Mouse (Mus musculus): ENCODE measurements around the gene 2310011J03Rik. TPM values are rescaled to one million over a fixed set of nuclear protein-coding genes. Genes with fewer than 3 reads are reported as not detected.
A peak's percentile ranks its signal among the peaks of the same experiment; 100 is the strongest.

2310011J03Rik gene
- total and polyA plus RNA-seq, 3 experiments: 65.7 to 81.5 TPM; not detected in 1

DNA sequence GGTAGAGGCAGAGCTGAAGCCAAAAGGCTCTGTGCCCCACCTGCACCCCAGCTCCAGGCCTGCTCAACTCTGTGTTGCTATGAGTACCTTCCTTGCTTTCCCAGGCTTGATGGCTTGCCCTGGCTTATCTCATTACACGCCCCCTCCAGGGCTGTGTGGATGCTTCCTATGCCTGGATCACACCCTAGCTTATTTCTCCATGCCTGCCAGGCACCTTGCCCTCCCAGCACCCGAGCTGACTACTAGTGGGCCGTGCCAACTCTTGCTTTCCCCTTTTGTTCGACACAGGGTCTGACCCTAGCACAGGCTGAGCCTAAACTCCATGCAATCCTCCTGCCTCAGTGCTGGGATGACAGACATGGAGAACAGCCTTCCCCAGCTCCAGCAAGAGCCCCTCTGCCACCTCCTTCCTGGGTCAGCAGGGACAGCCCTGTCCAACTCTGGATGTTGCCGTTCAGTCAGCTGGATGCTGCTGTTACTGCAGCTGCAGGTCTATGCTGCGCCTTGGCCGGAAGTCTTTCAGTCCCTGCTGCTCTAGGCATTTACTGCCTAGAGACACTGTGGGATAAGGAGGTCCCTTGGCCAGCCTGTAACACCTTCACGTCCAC is 22.7 kb downstream of the 2310011J03Rik start:
- H3K36me3 ChIP-seq (ENCODE audit: control insufficient read depth in 1 of 2, insufficient read depth in 2 of 2, low read length in 2 of 2): peaks cover 6 to 7% of the 10 kb centered on the region in 2 experiments; a peak in 3 of 4 replicates
- H3K9me3 ChIP-seq (replicated peaks; ENCODE audit: insufficient read depth, low read length): no peaks in the 10 kb centered on the region
- no peak overlapping the region for H3K9ac ChIP-seq (ENCODE audit: control insufficient read depth, low read depth, low read length, poor library complexity, severe bottlenecking)
- no peak overlapping the region for H3K27ac ChIP-seq (ENCODE audit: control insufficient read depth, low read depth, low read length)
- peaks cover 0 to 19% of the 10 kb centered on the region in 2 experiments; a peak in 2 of 4 replicates for H3K4me1 ChIP-seq (ENCODE audit: control insufficient read depth in 1 of 2, insufficient read depth in 2 of 2, low read length in 2 of 2)
- H3K79me2 ChIP-seq (ENCODE audit: control insufficient read depth, insufficient read depth, low read length, poor library complexity): peaks cover 15% of the 10 kb centered on the region
- H3K27me3 ChIP-seq (ENCODE audit: control insufficient read depth in 1 of 2, insufficient read depth in 2 of 2, low read length in 2 of 2): no peaks in the 10 kb centered on the region
- H3K4me3 ChIP-seq (ENCODE audit: control insufficient read depth in 1 of 2, insufficient read depth in 1 of 2, low read depth in 2 of 2, low read length in 2 of 2): no peak overlapping the region
- DNase-seq (ENCODE audit: low read depth, low spot score): peak; percentile 33
- 0 out of 2 replicates have a peak, but pooled peaks have one; percentile 27 for TF ChIP-seq POLR2AphosphoS5 (IDR thresholded peaks at IDR 0.05; ENCODE audit: borderline replicate concordance, low read depth, low read length)
- no peak for TF ChIP-seq USF1 (IDR thresholded peaks at IDR 0.05; ENCODE audit: low read depth, low read length)
- TF ChIP-seq POLR2AphosphoS2 (IDR thresholded peaks at IDR 0.05; ENCODE audit: low read length): no peak
- no peak for TF ChIP-seq KAT2A (conservative IDR thresholded peaks at IDR 0.05; ENCODE audit: low read depth, low read length)

DNA sequence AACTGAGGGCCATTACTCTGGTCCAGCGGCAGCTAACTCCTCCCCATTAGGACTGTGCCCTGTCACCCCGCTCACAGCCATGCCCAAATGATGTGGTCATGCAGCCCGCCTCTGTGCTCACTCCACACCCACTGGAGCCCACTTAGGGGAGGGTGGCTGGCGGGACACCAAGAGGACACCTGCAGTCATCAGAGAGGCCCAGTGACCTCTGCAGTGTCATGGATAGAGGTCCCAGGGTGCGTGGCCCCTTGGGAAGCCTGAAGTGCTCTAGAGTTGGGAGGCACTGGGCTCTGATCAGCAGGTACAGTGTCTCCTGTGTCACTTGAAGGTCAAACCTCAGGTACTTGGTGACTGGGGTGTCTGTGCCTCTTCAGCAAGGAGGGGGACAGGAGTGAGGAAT is 23.5 kb downstream of the 2310011J03Rik start:
- no peak overlapping the region for H3K9ac ChIP-seq (ENCODE audit: control insufficient read depth, low read depth, low read length, poor library complexity, severe bottlenecking)
- peaks cover 6 to 9% of the 10 kb centered on the region in 2 experiments; a peak in 3 of 4 replicates for H3K36me3 ChIP-seq (ENCODE audit: control insufficient read depth in 1 of 2, insufficient read depth in 2 of 2, low read length in 2 of 2)
- peaks cover 0 to 21% of the 10 kb centered on the region in 2 experiments; a peak in 2 of 4 replicates for H3K4me1 ChIP-seq (ENCODE audit: control insufficient read depth in 1 of 2, insufficient read depth in 2 of 2, low read length in 2 of 2)
- no peak overlapping the region for H3K4me3 ChIP-seq (ENCODE audit: control insufficient read depth in 1 of 2, insufficient read depth in 1 of 2, low read depth in 2 of 2, low read length in 2 of 2)
- no peaks in the 10 kb centered on the region for H3K27me3 ChIP-seq (ENCODE audit: control insufficient read depth in 1 of 2, insufficient read depth in 2 of 2, low read length in 2 of 2)
- H3K9me3 ChIP-seq (replicated peaks; ENCODE audit: insufficient read depth, low read length): no peaks in the 10 kb centered on the region
- TF ChIP-seq UBTF (IDR thresholded peaks at IDR 0.05; ENCODE audit: borderline replicate concordance, insufficient read depth, low read depth, low read length) (no peak), RAD21 (IDR thresholded peaks at IDR 0.05; ENCODE audit: low read depth, low read length) (no peak), TAL1 (IDR thresholded peaks at IDR 0.05; ENCODE audit: low read length) (no peak), TBP (IDR thresholded peaks at IDR 0.05; ENCODE audit: low read depth, low read length) (no peak), BHLHE40 (IDR thresholded peaks at IDR 0.05; ENCODE audit: borderline replicate concordance, low read depth, low read length) (no peak), SMC3 (IDR thresholded peaks at IDR 0.05; ENCODE audit: low read depth, low read length) (no peak), MYC (IDR thresholded peaks at IDR 0.05; ENCODE audit: low read depth, low read length) (no peak), MAZ (IDR thresholded peaks at IDR 0.05; ENCODE audit: low read depth, low read length) (no peak), POLR2AphosphoS2 (IDR thresholded peaks at IDR 0.05; ENCODE audit: low read length) (no peak), HCFC1 (IDR thresholded peaks at IDR 0.05; ENCODE audit: low read depth, low read length) (no peak), ZKSCAN1 (IDR thresholded peaks at IDR 0.05; ENCODE audit: low read depth, low read length) (no peak), CHD2 (IDR thresholded peaks at IDR 0.05; ENCODE audit: low read length) (no peak), MAX (IDR thresholded peaks at IDR 0.05; ENCODE audit: low read length) (no peak)
- H3K79me2 ChIP-seq (ENCODE audit: control insufficient read depth, insufficient read depth, low read length, poor library complexity): peaks cover 19% of the 10 kb centered on the region
- no peak for DNase-seq (ENCODE audit: low read depth, low spot score)
- H3K27ac ChIP-seq (ENCODE audit: control insufficient read depth, low read depth, low read length): no peak overlapping the region

Measured in MEL (cell line).